Comparison of ENCODE assay signal across 8 mouse cellular contexts in the genomic region with DNA sequence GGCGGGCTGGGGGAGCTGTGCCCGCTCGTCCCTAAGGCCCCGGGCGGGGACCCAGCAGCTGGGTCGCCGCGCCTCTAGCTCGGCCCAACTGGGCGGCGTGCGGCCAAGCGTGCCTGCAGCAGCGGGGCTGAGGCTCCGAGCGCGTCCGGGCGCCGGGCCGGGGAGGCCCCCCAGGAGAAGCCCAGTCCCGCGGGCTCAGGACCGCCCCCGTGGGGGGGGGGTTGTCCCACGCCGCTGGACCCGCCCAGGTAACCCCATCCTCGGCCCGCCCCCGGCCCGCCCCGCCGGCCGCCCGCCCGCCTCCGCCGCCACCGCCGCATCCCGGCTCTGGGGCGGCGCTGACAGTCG. TPM values are rescaled to one million over a fixed set of nuclear protein-coding genes. Genes with fewer than 3 reads are reported as not detected.
DNase-seq lines count a peak whose midpoint lies in the region; ATAC-seq and TF ChIP-seq lines count a peak whose summit lies in the region.

A gene (plus strand): TSS at position 324 of the 348 bp plus-strand sequence.

- no peaks in the 10 kb centered on the region for H3K4me1 ChIP-seq in cerebellum, adult 2 months (ENCODE audit: control insufficient read depth, insufficient read depth, low read length)
- H3K4me1 ChIP-seq in intestine, embryonic 14.5 days (replicated peaks; ENCODE audit: control insufficient read depth, insufficient read depth, low read length): peaks cover 13% of the 10 kb centered on the region; the same call in 1 of the 2 replicates
- H3K4me1 ChIP-seq in liver, embryonic 14.5 days (replicated peaks; ENCODE audit: control insufficient read depth in 2 of 2, insufficient read depth in 2 of 2, low read length in 1 of 2): no peaks in the 10 kb centered on the region
- peaks cover 14% of the 10 kb centered on the region for H3K4me1 ChIP-seq in olfactory bulb, adult 2 months (ENCODE audit: control insufficient read depth, insufficient read depth, low read length)

- ATAC-seq in cerebellum, adult (ENCODE audit: insufficient number of reproducible peaks, low FRiP score, low TSS enrichment): peak; percentile 15; the same call in 1 of the 2 replicates
- peak; percentile 49 for ATAC-seq in intestine, embryonic 14.5 days (replicated peaks; ENCODE audit: low FRiP score, low TSS enrichment, low read depth)
- no peak for ATAC-seq in liver, embryonic 14.5 days (ENCODE audit: insufficient read depth)

- DNase-seq in cerebellum, adult 2 months: no peak
- DNase-seq in adrenal gland, adult 2 months: peak; percentile 94
- peak; percentile 35 for DNase-seq in forelimb bud, embryonic 11.5 days (ENCODE audit: low read depth, low spot score)
- peak; percentile 76 for DNase-seq in intestine, embryonic 14.5 days (ENCODE audit: low spot score)
- no peak for DNase-seq in liver, embryonic 14.5 days (ENCODE audit: low read depth in 3 of 3, low spot score in 3 of 3)
- DNase-seq in natural killer cell, adult 2 months (ENCODE audit: low spot score in 2 of 2): no peak

- no peak for TF ChIP-seq CTCF in cerebellum, adult 2 months (IDR thresholded peaks at IDR 0.05; ENCODE audit: borderline replicate concordance, insufficient read depth, low read depth, low read length)
- no peak for TF ChIP-seq CTCF in liver, embryonic 14.5 days (IDR thresholded peaks at IDR 0.05; ENCODE audit: low read depth)
- no peak for TF ChIP-seq CTCF in olfactory bulb, adult 2 months (IDR thresholded peaks at IDR 0.05; ENCODE audit: insufficient read depth, low read depth, low read length)

- TF ChIP-seq POLR2A in cerebellum, adult 2 months (IDR thresholded peaks at IDR 0.05; ENCODE audit: borderline replicate concordance, insufficient read depth, low read length): no peak
- no peak for TF ChIP-seq POLR2A in olfactory bulb, adult 2 months (IDR thresholded peaks at IDR 0.05; ENCODE audit: insufficient read depth, low read depth, low read length)

- H3K27ac ChIP-seq in cerebellum, adult 2 months (ENCODE audit: insufficient read depth, low read length): no peak within 1 kb of the TSS
- H3K27ac ChIP-seq in intestine, embryonic 14.5 days (ENCODE audit: low read depth): no peak within 1 kb of the TSS
- no peak within 1 kb of the TSS for H3K27ac ChIP-seq in liver, embryonic 14.5 days
- no peak within 1 kb of the TSS for H3K27ac ChIP-seq in olfactory bulb, adult 2 months (ENCODE audit: insufficient read depth, low read depth, low read length)

- H3K4me2 ChIP-seq in intestine, embryonic 14.5 days (ENCODE audit: low read length): peak within 1 kb of the TSS; percentile 81
- peak within 1 kb of the TSS; percentile 19 for H3K4me2 ChIP-seq in liver, embryonic 14.5 days (ENCODE audit: low read depth)

- no peak within 1 kb of the TSS for H3K4me3 ChIP-seq in cerebellum, adult 2 months (replicated peaks; ENCODE audit: insufficient read depth, low read depth, low read length)
- peak within 1 kb of the TSS; percentile 44 for H3K4me3 ChIP-seq in intestine, embryonic 14.5 days (ENCODE audit: low read depth, low read length)
- peak within 1 kb of the TSS in 1 of 2 experiments; percentile 21; a peak in 2 of 4 replicates for H3K4me3 ChIP-seq in liver, embryonic 14.5 days (ENCODE audit: insufficient read depth in 1 of 2, low read depth in 2 of 2, low read length in 2 of 2)
- peak within 1 kb of the TSS; percentile 39 for H3K4me3 ChIP-seq in olfactory bulb, adult 2 months (ENCODE audit: insufficient read depth, low read depth, low read length)

- H3K36me3 ChIP-seq in intestine, embryonic 14.5 days (ENCODE audit: control insufficient read depth, insufficient read depth, low read length): no peaks in the 10 kb centered on the region
- H3K36me3 ChIP-seq in liver, embryonic 14.5 days (replicated peaks; ENCODE audit: control insufficient read depth, insufficient read depth, low read depth): no peaks in the 10 kb centered on the region

- peaks cover 8% of the 10 kb centered on the region; the same call in 1 of the 2 replicates for H3K27me3 ChIP-seq in cerebellum, adult 2 months (ENCODE audit: control insufficient read depth, insufficient read depth, low read length)
- H3K27me3 ChIP-seq in intestine, embryonic 14.5 days (replicated peaks; ENCODE audit: control insufficient read depth, insufficient read depth, low read length): peaks cover 60% of the 10 kb centered on the region
- H3K27me3 ChIP-seq in liver, embryonic 14.5 days (ENCODE audit: control insufficient read depth, insufficient read depth, low read length): peaks cover 52% of the 10 kb centered on the region

- no peaks in the 10 kb centered on the region for H3K9me3 ChIP-seq in intestine, embryonic 14.5 days (ENCODE audit: control insufficient read depth, low read length)
- no peaks in the 10 kb centered on the region for H3K9me3 ChIP-seq in liver, embryonic 14.5 days (ENCODE audit: control insufficient read depth, low read length)

- H3K9ac ChIP-seq in intestine, embryonic 14.5 days (ENCODE audit: low read length): peak within 1 kb of the TSS; percentile 37
- H3K9ac ChIP-seq in liver, embryonic 14.5 days (replicated peaks): no peak within 1 kb of the TSS

- WGBS in cerebellum, adult 2 months: 3% methylated on average over 37 of the region's 45 CpGs
- WGBS in intestine, embryonic 14.5 days: 0% methylated on average over 13 of the region's 45 CpGs
- WGBS in liver, embryonic 14.5 days (ENCODE audit: insufficient replicate concordance): under 1% methylated on average over 21 of the region's 45 CpGs
- WGBS in olfactory bulb, adult 2 months: 9% methylated on average over 40 of the region's 45 CpGs

- no peak for TF ChIP-seq EP300 in liver, embryonic 14.5 days (IDR thresholded peaks at IDR 0.05; ENCODE audit: low read depth)

RNA-seq across cellular contexts. Expression of the gene that starts here (rescaled TPM):
- polyA plus RNA-seq in cerebellum, adult 2 months (2012; rRNA removed): 1.7 and 2.1 TPM in 2 replicates
- total RNA-seq in adrenal gland, adult 2 months (2021): 10 to 100 TPM; 73.0 to 83.3 TPM
- polyA plus RNA-seq in adrenal gland, adult 2 months (2012; rRNA removed): 76.8 and 107 TPM in 2 replicates
- polyA plus RNA-seq in intestine, embryonic 14.5 days (2014; fragmentation: Nextera tagmentation; extraction: Ambion mirVana): 1.8 and 2.2 TPM in 2 replicates
- polyA plus RNA-seq in liver, embryonic 14.5 days (2012; rRNA removed): 0.16 and 0.25 TPM in 2 replicates
- polyA plus RNA-seq in liver, embryonic 14.5 days (2014; fragmentation: Nextera tagmentation; extraction: Ambion mirVana): 0.09 and 0.14 TPM in 2 replicates
- polyA plus RNA-seq in olfactory bulb, adult 2 months (2012; ENCODE audit: insufficient read depth, insufficient read length, low replicate concordance, missing spikeins): not detected in 2 replicates

Comparison
In these comparisons a context has a peak if more than half of its experiments do, and no peak if none do; other contexts are left out.
1. DNase-seq: peak in adrenal gland, adult 2 months (single experiment), forelimb bud, embryonic 11.5 days (single experiment) and intestine, embryonic 14.5 days (single experiment); none in cerebellum, adult 2 months (0 of 2), liver, embryonic 14.5 days (0 of 3) and natural killer cell, adult 2 months (0 of 2).